Mouse (Mus musculus): ENCODE measurements around the gene Cep290.

DNA sequence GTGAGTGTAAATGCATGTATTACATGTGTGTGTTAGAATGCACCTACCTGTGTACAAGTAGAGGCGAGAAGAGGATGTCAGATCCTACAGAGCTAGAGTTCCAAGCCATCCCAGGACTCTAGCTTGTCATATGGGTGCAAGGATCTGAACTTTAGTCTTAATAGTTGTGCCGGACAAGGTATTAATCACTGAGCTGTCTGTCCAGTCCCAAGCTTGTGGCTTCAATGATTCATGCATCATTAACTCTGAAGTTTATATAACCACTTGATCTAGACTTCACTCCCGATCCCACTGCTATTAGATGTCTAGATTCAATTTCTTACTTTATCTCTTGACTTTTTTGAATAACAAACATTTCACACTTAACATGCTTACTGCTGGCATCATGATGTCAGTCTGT lies 111.0 kb downstream of the Cep290 start:
- no peak for TF ChIP-seq POLR2A (IDR thresholded peaks at IDR 0.05; ENCODE audit: control insufficient read depth in 1 of 2, insufficient read depth in 1 of 2, low read depth in 1 of 2, low read length in 2 of 2, poor library complexity in 1 of 2)
- no peak for TF ChIP-seq EP300 (IDR thresholded peaks at IDR 0.05; ENCODE audit: low read depth in 1 of 2, low read length in 2 of 2)
- TF ChIP-seq CTCF (IDR thresholded peaks at IDR 0.05 in 2 of 3, conservative IDR thresholded peaks at IDR 0.05 in 1 of 3; ENCODE audit: control insufficient read depth in 1 of 3, insufficient read depth in 1 of 3, low read depth in 2 of 3, low read length in 3 of 3, poor library complexity in 1 of 3, severe bottlenecking in 1 of 3), result no peak
- TF ChIP-seq MEF2A (IDR thresholded peaks at IDR 0.05; ENCODE audit: extremely low read depth, insufficient replicate concordance, low read depth, low read length, poor library complexity, severe bottlenecking), result no peak
- TF ChIP-seq E2F4 (IDR thresholded peaks at IDR 0.05; ENCODE audit: borderline replicate concordance, low read depth, low read length), result no peak
